Mouse (Mus musculus) MEL (cell line): Measurements from ENCODE around the gene Hif1an. TPM values are rescaled to one million over a fixed set of nuclear protein-coding genes. Genes with fewer than 3 reads are reported as not detected.

Experiments
- DNase-seq: peaks from one replicate; pipeline ENCODE4 v3.0.0; 2011; ENCODE audit warnings: low read depth, low spot score
- H3K27ac ChIP-seq: 2 replicates; pipeline ENCODE4 v1.5.1; 2012; ENCODE audit warnings: low read depth, mild to moderate bottlenecking, control low read depth, low read length, moderate library complexity; ENCODE audit not compliant: control insufficient read depth
- H3K27me3 ChIP-seq, 2 experiments: fragments of 150-350 bp in 1 of 2; sonication (generic) in 1 of 2; 2 replicates each; pipeline ENCODE4 v1.6.1; 2012; ENCODE audit warnings: low read length in 2 of 2, mild to moderate bottlenecking in 2 of 2, improper control_type of control experiment in 1 of 2, moderate library complexity in 1 of 2; ENCODE audit not compliant: insufficient read depth in 2 of 2, control insufficient read depth in 1 of 2
- H3K36me3 ChIP-seq, 2 experiments: 2 replicates each; pipeline ENCODE4 v1.6.1; 2012 to 2014; ENCODE audit warnings: low read length in 2 of 2, improper control_type of control experiment in 1 of 2, inconsistent platforms in 1 of 2, mild to moderate bottlenecking in 1 of 2; ENCODE audit not compliant: insufficient read depth in 2 of 2, control insufficient read depth in 1 of 2
- H3K4me1 ChIP-seq, 2 experiments: fragments of 150-350 bp in 1 of 2; sonication (generic) in 1 of 2; 2 replicates each; pipeline ENCODE4 v1.6.1; 2012; ENCODE audit warnings: low read length in 2 of 2, improper control_type of control experiment in 1 of 2, mild to moderate bottlenecking in 1 of 2; ENCODE audit not compliant: insufficient read depth in 2 of 2, control insufficient read depth in 1 of 2
- H3K4me3 ChIP-seq, 2 experiments: fragments of 150-350 bp in 1 of 2; sonication (generic) in 1 of 2; 2 replicates each; pipeline ENCODE4 v1.5.1; 2012; ENCODE audit warnings: low read depth in 2 of 2, low read length in 2 of 2, mild to moderate bottlenecking in 2 of 2, moderate library complexity in 2 of 2, control low read depth in 1 of 2, improper control_type of control experiment in 1 of 2; ENCODE audit not compliant: control insufficient read depth in 1 of 2, insufficient read depth in 1 of 2
- H3K79me2 ChIP-seq: 2 replicates; pipeline ENCODE4 v1.6.1; 2012; ENCODE audit warnings: mild to moderate bottlenecking, low read length, moderate library complexity; ENCODE audit not compliant: control insufficient read depth, poor library complexity, insufficient read depth
- H3K9ac ChIP-seq: 2 replicates; pipeline ENCODE4 v1.6.1; 2012; ENCODE audit warnings: low read depth, mild to moderate bottlenecking, control low read depth, low read length, moderate library complexity; ENCODE audit not compliant: control insufficient read depth, poor library complexity, severe bottlenecking
- H3K9me3 ChIP-seq: fragments of 150-350 bp; sonication (generic); replicated peaks from 2 replicates; pipeline ENCODE4 v1.6.1; 2012; ENCODE audit warnings: mild to moderate bottlenecking, low read length, improper control_type of control experiment, moderate library complexity; ENCODE audit not compliant: insufficient read depth
- BHLHE40 ChIP-seq: IDR thresholded peaks from 2 replicates; pipeline ENCODE4 v1.6.1; 2012; ENCODE audit warnings: low read depth, mild to moderate bottlenecking, inconsistent platforms, low read length, improper control_type of control experiment, borderline replicate concordance
- CHD1 ChIP-seq: IDR thresholded peaks from 2 replicates; pipeline ENCODE4 v1.6.1; 2012; ENCODE audit warnings: low read depth, mild to moderate bottlenecking, inconsistent platforms, low read length, improper control_type of control experiment
- CHD2 ChIP-seq: IDR thresholded peaks from 2 replicates; pipeline ENCODE4 v1.6.1; 2011; ENCODE audit warnings: low read length, improper control_type of control experiment
- CTCF ChIP-seq, 3 experiments: IDR thresholded peaks in 2 of 3; conservative IDR thresholded peaks in 1 of 3; 2 replicates each; pipeline ENCODE4 v1.5.1; 2011 to 2012; ENCODE audit warnings: low read length in 3 of 3, low read depth in 2 of 3, mild to moderate bottlenecking in 2 of 3, improper control_type of control experiment in 1 of 3, inconsistent platforms in 1 of 3, mixed read lengths in 1 of 3, moderate library complexity in 1 of 3; ENCODE audit not compliant: control insufficient read depth in 1 of 3, insufficient read depth in 1 of 3, poor library complexity in 1 of 3, severe bottlenecking in 1 of 3
- E2F4 ChIP-seq: IDR thresholded peaks from 2 replicates; pipeline ENCODE4 v1.6.1; 2011; ENCODE audit warnings: low read depth, low read length, improper control_type of control experiment, borderline replicate concordance
- ELF1 ChIP-seq: IDR thresholded peaks from 2 replicates; pipeline ENCODE4 v1.6.1; 2014; ENCODE audit warnings: low read depth, mild to moderate bottlenecking, inconsistent platforms, low read length, improper control_type of control experiment, moderate library complexity
- EP300 ChIP-seq, 2 experiments: IDR thresholded peaks; 2 replicates each; pipeline ENCODE4 v1.6.1; 2011; ENCODE audit warnings: improper control_type of control experiment in 2 of 2, low read length in 2 of 2, low read depth in 1 of 2, mild to moderate bottlenecking in 1 of 2
- ETS1 ChIP-seq: IDR thresholded peaks from 2 replicates; pipeline ENCODE4 v1.6.1; 2012; ENCODE audit warnings: low read depth, mild to moderate bottlenecking, inconsistent platforms, low read length, improper control_type of control experiment, moderate library complexity
- GABPA ChIP-seq: IDR thresholded peaks from 2 replicates; pipeline ENCODE4 v1.6.1; 2012; ENCODE audit warnings: low read depth, mild to moderate bottlenecking, inconsistent platforms, low read length, improper control_type of control experiment, moderate library complexity
- GATA1 ChIP-seq: IDR thresholded peaks from 2 replicates; pipeline ENCODE4 v1.6.1; 2011; ENCODE audit warnings: low read depth, low read length, improper control_type of control experiment
- HCFC1 ChIP-seq: IDR thresholded peaks from 2 replicates; pipeline ENCODE4 v1.6.1; 2012; ENCODE audit warnings: low read depth, mild to moderate bottlenecking, inconsistent platforms, low read length, improper control_type of control experiment, moderate library complexity
- JUND ChIP-seq: IDR thresholded peaks from 2 replicates; pipeline ENCODE4 v1.6.1; 2011; ENCODE audit warnings: low read depth, mild to moderate bottlenecking, improper control_type of control experiment, low read length
- KAT2A ChIP-seq: conservative IDR thresholded peaks from 2 replicates; pipeline ENCODE4 v1.6.1; 2012; ENCODE audit warnings: low read depth, low read length, improper control_type of control experiment, inconsistent platforms
- MAX ChIP-seq: IDR thresholded peaks from 2 replicates; pipeline ENCODE4 v1.6.1; 2011; ENCODE audit warnings: low read length, improper control_type of control experiment
- MAZ ChIP-seq: IDR thresholded peaks from 2 replicates; pipeline ENCODE4 v1.6.1; 2012; ENCODE audit warnings: low read depth, mild to moderate bottlenecking, inconsistent platforms, low read length, improper control_type of control experiment
- MXI1 ChIP-seq: IDR thresholded peaks from 2 replicates; pipeline ENCODE4 v1.6.1; 2011; ENCODE audit warnings: mild to moderate bottlenecking, low read depth, low read length, improper control_type of control experiment
- MYB ChIP-seq: IDR thresholded peaks from 2 replicates; pipeline ENCODE4 v1.6.1; 2011; ENCODE audit warnings: mild to moderate bottlenecking, low read depth, low read length, improper control_type of control experiment
- MYC ChIP-seq: IDR thresholded peaks from 2 replicates; pipeline ENCODE4 v1.6.1; 2011; ENCODE audit warnings: low read depth, mild to moderate bottlenecking, low read length, improper control_type of control experiment, moderate library complexity
- NELFE ChIP-seq: IDR thresholded peaks from 2 replicates; pipeline ENCODE4 v1.6.1; 2011; ENCODE audit warnings: low read depth, low read length, improper control_type of control experiment
- NRF1 ChIP-seq: IDR thresholded peaks from 2 replicates; pipeline ENCODE4 v1.6.1; 2014; ENCODE audit warnings: low read depth, mild to moderate bottlenecking, inconsistent platforms, low read length, improper control_type of control experiment, moderate library complexity; ENCODE audit not compliant: poor library complexity, insufficient read depth, severe bottlenecking
- POLR2A ChIP-seq, 2 experiments: IDR thresholded peaks; 2 replicates each; pipeline ENCODE4 v1.6.1; 2011 to 2012; ENCODE audit warnings: low read length in 2 of 2, mild to moderate bottlenecking in 2 of 2, control low read depth in 1 of 2, improper control_type of control experiment in 1 of 2, low read depth in 1 of 2, moderate library complexity in 1 of 2; ENCODE audit not compliant: control insufficient read depth in 1 of 2, insufficient read depth in 1 of 2, poor library complexity in 1 of 2
- POLR2AphosphoS2 ChIP-seq: IDR thresholded peaks from 2 replicates; pipeline ENCODE4 v1.6.1; 2011; ENCODE audit warnings: low read length, improper control_type of control experiment
- POLR2AphosphoS5 ChIP-seq: IDR thresholded peaks from 2 replicates; pipeline ENCODE4 v1.6.1; 2012; ENCODE audit warnings: low read depth, borderline replicate concordance, mild to moderate bottlenecking, inconsistent platforms, low read length, moderate library complexity, mixed read lengths
- RAD21 ChIP-seq: IDR thresholded peaks from 2 replicates; pipeline ENCODE4 v1.6.1; 2011; ENCODE audit warnings: mild to moderate bottlenecking, low read depth, low read length, improper control_type of control experiment
- RCOR1 ChIP-seq: IDR thresholded peaks from 2 replicates; pipeline ENCODE4 v1.6.1; 2012; ENCODE audit warnings: low read depth, mild to moderate bottlenecking, inconsistent platforms, low read length, improper control_type of control experiment
- SIN3A ChIP-seq: IDR thresholded peaks from 2 replicates; pipeline ENCODE4 v1.6.1; 2012; ENCODE audit warnings: low read length, improper control_type of control experiment, inconsistent platforms
- SMC3 ChIP-seq: IDR thresholded peaks from 2 replicates; pipeline ENCODE4 v1.6.1; 2011; ENCODE audit warnings: low read depth, low read length, improper control_type of control experiment
- TBP ChIP-seq: IDR thresholded peaks from 2 replicates; pipeline ENCODE4 v1.8.0; 2011; ENCODE audit warnings: low read depth, low read length, improper control_type of control experiment
- TCF12 ChIP-seq: IDR thresholded peaks from 2 replicates; pipeline ENCODE4 v1.6.1; 2014; ENCODE audit warnings: low read depth, mild to moderate bottlenecking, inconsistent platforms, low read length, improper control_type of control experiment, moderate library complexity
- UBTF ChIP-seq: IDR thresholded peaks from 2 replicates; pipeline ENCODE4 v1.6.1; 2012; ENCODE audit warnings: low read depth, mild to moderate bottlenecking, inconsistent platforms, low read length, improper control_type of control experiment, moderate library complexity, borderline replicate concordance; ENCODE audit not compliant: insufficient read depth
- USF1 ChIP-seq: IDR thresholded peaks from 2 replicates; pipeline ENCODE4 v1.6.1; 2014; ENCODE audit warnings: low read depth, mild to moderate bottlenecking, inconsistent platforms, low read length, improper control_type of control experiment, moderate library complexity
- USF2 ChIP-seq, 2 experiments: IDR thresholded peaks; 2 replicates each; pipeline ENCODE4 v1.6.1; 2011 to 2012; ENCODE audit warnings: improper control_type of control experiment in 2 of 2, low read length in 2 of 2, borderline replicate concordance in 1 of 2, inconsistent platforms in 1 of 2, low read depth in 1 of 2, mild to moderate bottlenecking in 1 of 2; ENCODE audit not compliant: insufficient read depth in 1 of 2
- ZC3H11A ChIP-seq: IDR thresholded peaks from 2 replicates; pipeline ENCODE4 v1.6.1; 2012; ENCODE audit warnings: low read depth, mild to moderate bottlenecking, inconsistent platforms, low read length, improper control_type of control experiment
- ZMIZ1 ChIP-seq: IDR thresholded peaks from 2 replicates; pipeline ENCODE4 v1.6.1; 2012; ENCODE audit warnings: low read depth, mild to moderate bottlenecking, inconsistent platforms, low read length, improper control_type of control experiment, moderate library complexity
- ZNF384 ChIP-seq: IDR thresholded peaks from 2 replicates; pipeline ENCODE4 v1.6.1; 2012; ENCODE audit warnings: low read depth, mild to moderate bottlenecking, inconsistent platforms, low read length, improper control_type of control experiment
- polyA plus RNA-seq, 2 experiments: library from polyadenylated mRNA; stranded (reverse) in 1 of 2; unstranded in 1 of 2; fragments of >175 nt in 1 of 2; fragments of >200 nt in 1 of 2; gene quantifications; 2 replicates each; pipeline versions ENCODE4 v1.2.1 to v1.2.4; 2012; ENCODE audit warnings: low replicate concordance in 2 of 2, low read depth in 1 of 2; ENCODE audit not compliant: insufficient read length in 2 of 2, insufficient read depth in 1 of 2, missing spikeins in 1 of 2
- total RNA-seq: library from RNA; depleted of rRNA; stranded (reverse); fragments of 300-350 nt; gene quantifications from 2 replicates; pipeline ENCODE4 v1.2.3, GENCODE M21; 2012; rRNA removed

The Hif1an gene
- 16.3 and 16.9 TPM in 2 replicates for total RNA-seq
- polyA plus RNA-seq: 10 to 100 TPM; 36.1 to 54.5 TPM

GRCm38 (mm10) chr19:44562652-44563206 lies at the start of gene Hif1an:
Hif1an (plus strand) TSS chr19:44562850.
- peak within 1 kb of the TSS; percentile 88 for H3K9ac ChIP-seq
- H3K4me3 ChIP-seq: peak within 1 kb of the TSS; percentile 80 to 87
- no peaks in the 10 kb centered on the region for H3K27me3 ChIP-seq
- TF ChIP-seq NRF1 (0 out of 2 replicates have a peak, but pooled peaks have one; percentile 21), RCOR1 (0 out of 2 replicates have a peak, but pooled peaks have one; percentile 27), MXI1 (peak; percentile 71), MYB (no peak), GABPA (peak; percentile 75; the same call in 1 of the 2 replicates), RAD21 (no peak), CHD2 (no peak), EP300 (IDR thresholded peaks at IDR 0.05; ENCODE audit: low read depth in 1 of 2, low read length in 2 of 2) (no peak; a peak in 1 of 4 replicates), ZMIZ1 (peak; percentile 94), HCFC1 (peak; percentile 94), UBTF (no peak), ELF1 (peak; percentile 86), MYC (peak; percentile 62; the same call in 1 of the 2 replicates), CHD1 (no peak), ZNF384 (no peak), POLR2AphosphoS5 (no peak), BHLHE40 (peak; percentile 49; the same call in 1 of the 2 replicates), USF1 (no peak), GATA1 (0 out of 2 replicates have a peak, but pooled peaks have one; percentile 43), MAX (no peak), KAT2A (no peak; the same call in 1 of the 2 replicates), ETS1 (peak; percentile 48; the same call in 1 of the 2 replicates), POLR2A (IDR thresholded peaks at IDR 0.05; ENCODE audit: control insufficient read depth in 1 of 2, insufficient read depth in 1 of 2, low read depth in 1 of 2, low read length in 2 of 2, poor library complexity in 1 of 2) (peak; percentile 98 to 99), E2F4 (no peak), ZC3H11A (no peak), SIN3A (peak; percentile 95), MAZ (peak; percentile 89; the same call in 1 of the 2 replicates), CTCF (IDR thresholded peaks at IDR 0.05 in 2 of 3, conservative IDR thresholded peaks at IDR 0.05 in 1 of 3; ENCODE audit: control insufficient read depth in 1 of 3, insufficient read depth in 1 of 3, low read depth in 2 of 3, low read length in 3 of 3, poor library complexity in 1 of 3, severe bottlenecking in 1 of 3) (peak; percentile 96 to 100 (median 97)), SMC3 (peak; percentile 20; the same call in 1 of the 2 replicates), USF2 (IDR thresholded peaks at IDR 0.05; ENCODE audit: borderline replicate concordance in 1 of 2, insufficient read depth in 1 of 2, low read depth in 1 of 2, low read length in 2 of 2) (no peak), TBP (peak; percentile 95), JUND (no peak), POLR2AphosphoS2 (peak; percentile 95), NELFE (peak; percentile 96), TCF12 (peak; percentile 77)
- H3K9me3 ChIP-seq: no peaks in the 10 kb centered on the region
- H3K36me3 ChIP-seq: peaks cover 7 to 19% of the 10 kb centered on the region in 2 experiments
- peak within 1 kb of the TSS; percentile 71 for H3K27ac ChIP-seq
- peaks cover 19% of the 10 kb centered on the region for H3K79me2 ChIP-seq
- peak; percentile 100 for DNase-seq
- peaks cover 2 to 9% of the 10 kb centered on the region in 2 experiments; a peak in 3 of 4 replicates for H3K4me1 ChIP-seq
